Mouse (Mus musculus): Measurements from ENCODE around the gene Capn9. TPM values are rescaled to one million over a fixed set of nuclear protein-coding genes. Genes with fewer than 3 reads are reported as not detected.
A peak's percentile ranks its signal among the peaks of the same experiment; 100 is the strongest.

Capn9 gene
- polyA plus RNA-seq, 1 experiment from 2014 or later: 0.10 TPM

- DNase-seq (ENCODE audit: low spot score) (no peak), ATAC-seq (ENCODE audit: low read depth) (no peak)
- Histone ChIP-seq H3K4me1 (ENCODE audit: control insufficient read depth, insufficient read depth, low read length) (peaks cover 4% of the 10 kb centered on the region; the same call in 1 of the 2 replicates), H3K27ac (replicated peaks; ENCODE audit: low read depth, low read length) (no peak overlapping the region), H3K9ac (ENCODE audit: low read depth, low read length) (no peak overlapping the region), H3K27me3 (replicated peaks; ENCODE audit: control insufficient read depth, insufficient read depth, low read length) (no peaks in the 10 kb centered on the region), H3K4me2 (ENCODE audit: low read depth, low read length) (no peak overlapping the region), H3K4me3 (ENCODE audit: low read depth, low read length) (no peak overlapping the region), H3K36me3 (ENCODE audit: control insufficient read depth, insufficient read depth, low read length) (peaks cover 43% of the 10 kb centered on the region), H3K9me3 (ENCODE audit: control insufficient read depth, low read length) (no peaks in the 10 kb centered on the region)
- 85% methylated on average over 13 of the region's 13 CpGs for WGBS
These were observed 58.7 kb downstream of the Capn9 start for GRCm38 (mm10) chr8:124634411-124635246.

- H3K36me3 ChIP-seq (ENCODE audit: control insufficient read depth, insufficient read depth, low read length): peaks cover 48% of the 10 kb centered on the region
These were observed 59.3 kb downstream of the Capn9 start for GRCm38 (mm10) chr8:124635247-124635502.

GRCm38 (mm10) chr8:124641599-124641998 is 65.7 kb downstream of the Capn9 start:
- no peak overlapping the region for H3K27ac ChIP-seq (replicated peaks; ENCODE audit: low read depth, low read length)
- no peak overlapping the region for H3K9ac ChIP-seq (ENCODE audit: low read depth, low read length)
- DNase-seq (ENCODE audit: low spot score) (no peak), ATAC-seq (ENCODE audit: low read depth) (no peak)
- H3K4me1 ChIP-seq (ENCODE audit: control insufficient read depth, insufficient read depth, low read length): peaks cover 22% of the 10 kb centered on the region
- no peak overlapping the region for H3K4me3 ChIP-seq (ENCODE audit: low read depth, low read length)
- 91% methylated on average over 8 of the region's 8 CpGs for WGBS
- H3K27me3 ChIP-seq (replicated peaks; ENCODE audit: control insufficient read depth, insufficient read depth, low read length): no peaks in the 10 kb centered on the region
- H3K4me2 ChIP-seq (ENCODE audit: low read depth, low read length): no peak overlapping the region
- H3K9me3 ChIP-seq (ENCODE audit: control insufficient read depth, low read length): no peaks in the 10 kb centered on the region
- H3K36me3 ChIP-seq (ENCODE audit: control insufficient read depth, insufficient read depth, low read length): peaks cover 42% of the 10 kb centered on the region

More at GRCm38 (mm10) chr8:124635247-124635502, 59.3 kb downstream of the Capn9 start:
- Histone ChIP-seq H3K9ac (ENCODE audit: low read depth, low read length) (no peak overlapping the region), H3K27ac (replicated peaks; ENCODE audit: low read depth, low read length) (no peak overlapping the region), H3K4me2 (ENCODE audit: low read depth, low read length) (no peak overlapping the region), H3K4me1 (ENCODE audit: control insufficient read depth, insufficient read depth, low read length) (peaks cover 4% of the 10 kb centered on the region; the same call in 1 of the 2 replicates), H3K9me3 (ENCODE audit: control insufficient read depth, low read length) (no peaks in the 10 kb centered on the region), H3K4me3 (ENCODE audit: low read depth, low read length) (no peak overlapping the region), H3K27me3 (replicated peaks; ENCODE audit: control insufficient read depth, insufficient read depth, low read length) (no peaks in the 10 kb centered on the region)
- DNase-seq (ENCODE audit: low spot score): no peak
- no peak for ATAC-seq (ENCODE audit: low read depth)
- 82% methylated on average over 8 of the region's 8 CpGs for WGBS

GRCm38 (mm10) chr8:124643540-124644339 is 67.8 kb downstream of the Capn9 start:
- peaks cover 26% of the 10 kb centered on the region for H3K36me3 ChIP-seq (ENCODE audit: control insufficient read depth, insufficient read depth, low read length)
- H3K4me3 ChIP-seq (ENCODE audit: low read depth, low read length): no peak overlapping the region
- peak overlapping the region; percentile 31 for H3K4me2 ChIP-seq (ENCODE audit: low read depth, low read length)
- no peaks in the 10 kb centered on the region for H3K9me3 ChIP-seq (ENCODE audit: control insufficient read depth, low read length)
- peak; percentile 83 for ATAC-seq (ENCODE audit: low read depth)
- H3K27ac ChIP-seq (replicated peaks; ENCODE audit: low read depth, low read length): peak overlapping the region; percentile 86
- 42% methylated on average over 18 of the region's 18 CpGs for WGBS
- peak overlapping the region; percentile 30; the same call in 1 of the 2 replicates for H3K9ac ChIP-seq (ENCODE audit: low read depth, low read length)
- H3K27me3 ChIP-seq (replicated peaks; ENCODE audit: control insufficient read depth, insufficient read depth, low read length): no peaks in the 10 kb centered on the region
- H3K4me1 ChIP-seq (ENCODE audit: control insufficient read depth, insufficient read depth, low read length): peaks cover 22% of the 10 kb centered on the region
- peak; percentile 94 for DNase-seq (ENCODE audit: low spot score)

GRCm38 (mm10) chr8:124648311-124648710 is 72.4 kb downstream of the Capn9 start:
- Histone ChIP-seq H3K4me2 (ENCODE audit: low read depth, low read length) (no peak overlapping the region), H3K9me3 (ENCODE audit: control insufficient read depth, low read length) (no peaks in the 10 kb centered on the region), H3K4me1 (ENCODE audit: control insufficient read depth, insufficient read depth, low read length) (peaks cover 34% of the 10 kb centered on the region), H3K36me3 (ENCODE audit: control insufficient read depth, insufficient read depth, low read length) (peaks cover 17% of the 10 kb centered on the region), H3K27ac (replicated peaks; ENCODE audit: low read depth, low read length) (no peak overlapping the region), H3K9ac (ENCODE audit: low read depth, low read length) (no peak overlapping the region), H3K4me3 (ENCODE audit: low read depth, low read length) (no peak overlapping the region), H3K27me3 (replicated peaks; ENCODE audit: control insufficient read depth, insufficient read depth, low read length) (no peaks in the 10 kb centered on the region)
- DNase-seq (ENCODE audit: low spot score) (no peak), ATAC-seq (ENCODE audit: low read depth) (no peak)

- 84% methylated on average over 20 of the region's 20 CpGs for WGBS
- no peak overlapping the region; the same call in 1 of the 2 replicates for H3K27ac ChIP-seq (replicated peaks; ENCODE audit: low read depth, low read length)
These were observed 75.9 kb downstream of the Capn9 start for GRCm38 (mm10) chr8:124651776-124652175.

GRCm38 (mm10) chr8:124652546-124652945 is 76.6 kb downstream of the Capn9 start:
- 23% methylated on average over 4 of the region's 4 CpGs for WGBS
- H3K27me3 ChIP-seq (replicated peaks; ENCODE audit: control insufficient read depth, insufficient read depth, low read length): no peaks in the 10 kb centered on the region
- H3K4me1 ChIP-seq (ENCODE audit: control insufficient read depth, insufficient read depth, low read length): peaks cover 29% of the 10 kb centered on the region
- ATAC-seq (ENCODE audit: low read depth): peak; percentile 53; the same call in 1 of the 2 replicates
- peak overlapping the region; percentile 67 for H3K27ac ChIP-seq (replicated peaks; ENCODE audit: low read depth, low read length)
- no peak overlapping the region for H3K4me3 ChIP-seq (ENCODE audit: low read depth, low read length)
- H3K4me2 ChIP-seq (ENCODE audit: low read depth, low read length): no peak overlapping the region
- peak; percentile 85 for DNase-seq (ENCODE audit: low spot score)
- H3K36me3 ChIP-seq (ENCODE audit: control insufficient read depth, insufficient read depth, low read length): peaks cover 31% of the 10 kb centered on the region
- no peaks in the 10 kb centered on the region for H3K9me3 ChIP-seq (ENCODE audit: control insufficient read depth, low read length)
- H3K9ac ChIP-seq (ENCODE audit: low read depth, low read length): peak overlapping the region; percentile 34; the same call in 1 of the 2 replicates

More at GRCm38 (mm10) chr8:124651776-124652175, 75.9 kb downstream of the Capn9 start:
- Histone ChIP-seq H3K36me3 (ENCODE audit: control insufficient read depth, insufficient read depth, low read length) (peaks cover 31% of the 10 kb centered on the region), H3K4me2 (ENCODE audit: low read depth, low read length) (no peak overlapping the region), H3K4me3 (ENCODE audit: low read depth, low read length) (no peak overlapping the region), H3K4me1 (ENCODE audit: control insufficient read depth, insufficient read depth, low read length) (peaks cover 29% of the 10 kb centered on the region), H3K9ac (ENCODE audit: low read depth, low read length) (no peak overlapping the region), H3K27me3 (replicated peaks; ENCODE audit: control insufficient read depth, insufficient read depth, low read length) (no peaks in the 10 kb centered on the region), H3K9me3 (ENCODE audit: control insufficient read depth, low read length) (no peaks in the 10 kb centered on the region)
- no peak for DNase-seq (ENCODE audit: low spot score)
- no peak for ATAC-seq (ENCODE audit: low read depth)

- Histone ChIP-seq H3K27ac (replicated peaks; ENCODE audit: low read depth, low read length) (peak overlapping the region; percentile 67), H3K4me2 (ENCODE audit: low read depth, low read length) (no peak overlapping the region), H3K9me3 (ENCODE audit: control insufficient read depth, low read length) (no peaks in the 10 kb centered on the region), H3K27me3 (replicated peaks; ENCODE audit: control insufficient read depth, insufficient read depth, low read length) (no peaks in the 10 kb centered on the region), H3K4me3 (ENCODE audit: low read depth, low read length) (no peak overlapping the region), H3K4me1 (ENCODE audit: control insufficient read depth, insufficient read depth, low read length) (peaks cover 37% of the 10 kb centered on the region), H3K9ac (ENCODE audit: low read depth, low read length) (no peak overlapping the region), H3K36me3 (ENCODE audit: control insufficient read depth, insufficient read depth, low read length) (peaks cover 28% of the 10 kb centered on the region)
- 54% methylated on average over 28 of the region's 28 CpGs for WGBS
- no peak for ATAC-seq (ENCODE audit: low read depth)
- DNase-seq (ENCODE audit: low spot score): no peak
These were observed 77.9 kb downstream of the Capn9 start for GRCm38 (mm10) chr8:124653568-124654475.
